ENCODE assay signal across 18 mouse cellular contexts in genomic region chr14:108664864-108665263, GRCm38 (mm10).
"Had no signal": no experiment of that assay in that cellular context is flagged by ENCODE, and none has a peak within 500 bp of the region (broad histone marks: within the 10 kb centered on the region; RNA-seq: fewer than 3 reads in every experiment).

No protein-coding gene starts in this region.

- H3K9ac ChIP-seq: kidney, embryonic 15.5 days; limb, embryonic 12.5 days; liver, embryonic 13.5 days; liver, postnatal 0 days; lung, embryonic 15.5 days; midbrain, embryonic 15.5 days; neural tube, embryonic 13.5 days had no signal

- H3K4me3 ChIP-seq: kidney, embryonic 15.5 days; limb, embryonic 12.5 days; liver, embryonic 13.5 days; lung, embryonic 15.5 days; megakaryocyte, embryonic 14.5 days; midbrain, embryonic 15.5 days; neural tube, embryonic 13.5 days had no signal

- DNase-seq: kidney, postnatal 25 days; liver; liver, embryonic 13.5 days; liver, postnatal 0 days; lung, postnatal 14 days; retina, postnatal 1 day; right cerebral cortex, postnatal 14 days; thymus, adult 18-20 months; thymus, postnatal 14 days had no signal

- H3K36me3 ChIP-seq: kidney, embryonic 15.5 days; limb, embryonic 12.5 days; liver, embryonic 13.5 days; lung, embryonic 15.5 days; midbrain, embryonic 15.5 days; neural tube, embryonic 13.5 days had no signal

- H3K4me1 ChIP-seq: kidney, embryonic 15.5 days; limb, embryonic 12.5 days; liver, embryonic 13.5 days; lung, embryonic 15.5 days; megakaryocyte, embryonic 14.5 days; midbrain, embryonic 15.5 days; neural tube, embryonic 13.5 days had no signal

- H3K27ac ChIP-seq: kidney, embryonic 15.5 days; limb, embryonic 12.5 days; liver, embryonic 13.5 days; lung, embryonic 15.5 days; macrophage; midbrain, embryonic 15.5 days; neural tube, embryonic 13.5 days; stomach, postnatal 0 days had no signal

- H3K27me3 ChIP-seq: kidney, embryonic 15.5 days; limb, embryonic 12.5 days; liver, embryonic 13.5 days; lung, embryonic 15.5 days; megakaryocyte, embryonic 14.5 days; midbrain, embryonic 15.5 days; neural tube, embryonic 13.5 days had no signal

- H3K4me2 ChIP-seq: kidney, embryonic 15.5 days; limb, embryonic 12.5 days; liver, embryonic 13.5 days; lung, embryonic 15.5 days; midbrain, embryonic 11.5 days; midbrain, embryonic 15.5 days; neural tube, embryonic 13.5 days had no signal

- ATAC-seq: liver, postnatal 0 days; midbrain, embryonic 15.5 days had no signal

- H3K9me3 ChIP-seq: kidney, embryonic 15.5 days; liver, embryonic 13.5 days; lung, embryonic 15.5 days; megakaryocyte, embryonic 14.5 days; midbrain, embryonic 15.5 days had no signal
